Mouse (Mus musculus): ENCODE measurements at regions not wholly inside any gene's neighbourhood (a gene's known extent, or its start where the extent isn't known, plus 50 kb on each side); places are given as distances from the start of the nearest gene placed in this dataset.

GRCm38 (mm10) chr9:59086556-59087102 lies 50.4 kb upstream of the Neo1 start:
- TF ChIP-seq POLR2A (IDR thresholded peaks at IDR 0.05; ENCODE audit: borderline replicate concordance, extremely low read depth, insufficient read depth, insufficient read length, poor library complexity, severe bottlenecking) (no peak), CTCF (IDR thresholded peaks at IDR 0.05; ENCODE audit: borderline replicate concordance, extremely low read depth, insufficient read depth, insufficient read length) (no peak)
